Mouse (Mus musculus): ENCODE measurements around the gene Rasal2. TPM values are rescaled to one million over a fixed set of nuclear protein-coding genes. Genes with fewer than 3 reads are reported as not detected.

Gene Rasal2
- polyA plus RNA-seq, 1 experiment, result 6.1 TPM

DNA sequence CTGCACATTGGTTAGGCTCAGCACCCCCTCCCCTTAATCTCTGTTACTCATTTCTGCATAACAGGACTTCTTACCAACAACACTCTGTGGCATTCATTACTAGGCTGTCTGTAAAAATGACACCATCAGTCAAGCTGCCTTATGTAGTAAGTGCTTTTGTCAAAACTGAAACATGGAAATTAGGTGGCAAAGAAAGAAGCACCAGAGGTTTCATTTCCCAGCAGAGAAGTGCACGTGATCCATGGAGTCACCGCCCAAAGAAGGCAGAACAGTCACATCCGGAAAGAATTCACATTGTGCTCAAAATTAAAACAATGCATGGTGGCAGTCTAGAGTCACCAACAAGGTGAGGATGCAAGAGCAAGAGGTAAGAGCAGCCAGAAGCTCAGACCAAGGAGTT lies 271.4 kb downstream of the Rasal2 start:
- no peak for DNase-seq (ENCODE audit: low spot score)

DNA sequence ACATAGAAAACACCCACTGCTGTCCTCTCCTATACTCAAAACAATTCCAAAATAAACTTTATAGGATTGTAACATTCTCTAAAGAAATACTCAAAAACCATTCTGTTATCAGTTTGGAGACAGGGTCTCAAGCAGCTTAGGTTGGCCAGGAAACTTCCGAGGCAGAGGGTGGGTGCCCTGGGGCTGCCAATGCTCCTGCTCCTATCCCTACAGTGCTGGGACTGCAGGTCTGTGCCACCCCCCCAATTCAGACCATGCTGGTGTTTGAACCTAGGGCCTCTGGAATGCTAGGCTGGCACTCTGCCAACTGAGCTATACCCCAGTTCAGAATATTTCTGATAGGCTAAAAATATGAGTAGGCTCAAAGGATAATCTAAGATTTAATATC lies 274.5 kb downstream of the Rasal2 start:
- no peak for DNase-seq (ENCODE audit: low spot score)

DNA sequence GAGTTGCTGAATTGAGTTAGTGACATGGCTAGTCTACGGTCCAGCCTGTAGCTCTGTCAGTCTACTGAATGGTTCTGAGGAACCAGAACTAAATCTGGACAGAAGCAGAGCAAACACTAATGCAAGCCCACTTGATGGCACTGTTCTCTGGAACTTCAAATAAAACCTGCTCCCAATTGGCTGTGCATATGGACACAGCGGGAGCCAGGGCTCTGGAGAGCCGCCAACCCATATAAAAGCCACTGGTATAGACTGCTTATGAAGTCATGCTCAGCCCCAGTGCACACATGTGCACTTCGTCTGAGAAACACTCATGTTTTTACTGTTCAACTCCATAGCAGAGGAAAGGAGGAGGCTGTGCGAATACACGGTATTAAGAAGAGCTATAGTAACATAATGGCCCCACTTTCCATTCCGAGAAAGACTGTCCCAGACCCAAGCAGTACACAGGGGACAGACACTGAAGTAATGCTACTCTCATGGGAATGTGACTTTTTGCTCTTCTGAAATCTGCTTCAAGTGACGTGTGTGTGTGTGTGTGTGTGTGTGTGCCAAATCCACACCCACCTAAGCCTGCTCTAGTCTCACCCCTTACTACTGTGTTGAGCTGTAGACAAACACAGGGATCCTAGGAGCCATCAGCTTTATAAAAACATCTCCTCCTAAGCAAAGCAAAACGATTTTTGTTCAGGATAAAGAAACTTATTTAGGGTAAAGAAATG lies 275.1 kb downstream of the Rasal2 start:
- DNase-seq (ENCODE audit: low spot score), result no peak

DNA sequence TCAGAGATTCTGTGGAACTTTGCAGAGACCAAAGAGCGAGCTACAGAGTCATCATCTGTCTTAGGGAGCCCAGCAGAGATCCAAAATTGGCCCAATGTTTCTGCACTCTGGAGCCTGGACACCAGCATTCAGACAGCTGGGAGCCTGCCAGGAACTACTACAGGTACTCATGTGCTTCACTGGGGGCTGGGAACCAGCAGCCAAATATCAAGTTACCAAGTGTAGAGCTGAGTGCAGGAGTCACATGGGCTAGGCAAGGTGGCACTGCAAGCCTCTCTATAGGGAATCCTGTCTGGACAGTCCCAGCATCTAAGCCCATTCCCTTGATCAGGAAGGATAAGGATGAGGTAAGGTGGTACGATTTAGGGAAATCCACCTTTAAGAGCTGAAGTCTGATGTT lies 284.2 kb downstream of the Rasal2 start:
- no peak for DNase-seq (ENCODE audit: low spot score)

DNA sequence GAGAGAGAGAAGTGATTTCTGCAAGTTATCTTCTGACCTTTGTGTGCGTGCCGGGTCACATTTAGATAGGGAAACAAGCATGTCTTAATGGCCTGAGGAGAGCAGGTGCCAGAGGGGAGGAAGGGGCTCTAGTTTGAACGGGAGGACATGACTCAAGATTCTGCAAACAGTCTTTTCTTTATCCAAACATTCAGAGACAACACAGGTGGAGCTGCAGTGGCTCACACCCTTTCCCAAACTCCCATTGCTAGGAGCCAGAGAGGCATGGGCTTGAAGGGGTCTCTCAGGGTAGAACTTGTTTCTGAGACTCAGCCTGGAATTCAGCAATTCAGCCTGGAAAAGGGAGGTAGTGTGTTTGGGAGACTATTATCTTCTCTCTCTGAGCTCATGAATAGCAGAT lies 288.6 kb downstream of the Rasal2 start:
- no peak for DNase-seq (ENCODE audit: low spot score)

DNA sequence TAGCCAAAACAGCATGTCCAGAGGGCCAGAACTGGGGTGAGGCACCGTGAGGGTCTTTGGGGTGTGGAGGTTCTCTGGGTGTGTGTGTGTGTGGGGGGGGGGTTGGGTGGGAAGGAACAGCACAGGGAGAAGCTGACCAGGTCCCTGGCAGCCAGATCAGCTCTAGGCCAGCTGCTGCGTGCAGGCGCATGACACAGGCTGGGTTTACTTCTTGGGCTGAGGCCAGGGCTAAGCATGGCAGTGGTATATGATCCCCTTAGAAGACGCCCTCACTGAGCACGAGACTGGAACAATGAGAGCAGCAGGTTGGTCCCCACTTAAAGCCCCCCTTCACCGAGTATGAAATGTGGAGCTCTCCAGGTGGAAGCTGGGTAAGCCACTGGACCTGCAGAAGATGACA lies 293.2 kb downstream of the Rasal2 start:
- DNase-seq (ENCODE audit: low spot score), result no peak

DNA sequence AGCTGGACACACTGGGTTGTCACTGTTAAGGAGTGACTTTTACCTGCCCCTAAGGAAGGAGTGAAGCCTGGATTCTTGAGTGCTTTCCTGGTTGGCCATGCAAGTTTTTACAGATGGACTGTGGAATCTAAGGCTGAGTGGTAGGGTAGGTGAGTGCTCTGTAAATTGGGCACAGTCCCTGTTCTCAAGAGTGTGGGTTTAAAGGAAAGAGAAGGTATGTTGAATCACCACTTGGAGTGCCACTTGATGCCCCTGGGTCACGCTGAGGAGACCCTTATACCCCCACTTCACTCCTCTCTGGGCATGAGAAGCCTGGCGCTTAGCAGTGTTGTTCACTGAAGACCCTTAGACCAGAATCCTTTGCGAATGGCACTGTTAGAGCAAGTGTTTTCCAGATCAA lies 295.0 kb downstream of the Rasal2 start:
- DNase-seq (ENCODE audit: low spot score), result no peak

DNA sequence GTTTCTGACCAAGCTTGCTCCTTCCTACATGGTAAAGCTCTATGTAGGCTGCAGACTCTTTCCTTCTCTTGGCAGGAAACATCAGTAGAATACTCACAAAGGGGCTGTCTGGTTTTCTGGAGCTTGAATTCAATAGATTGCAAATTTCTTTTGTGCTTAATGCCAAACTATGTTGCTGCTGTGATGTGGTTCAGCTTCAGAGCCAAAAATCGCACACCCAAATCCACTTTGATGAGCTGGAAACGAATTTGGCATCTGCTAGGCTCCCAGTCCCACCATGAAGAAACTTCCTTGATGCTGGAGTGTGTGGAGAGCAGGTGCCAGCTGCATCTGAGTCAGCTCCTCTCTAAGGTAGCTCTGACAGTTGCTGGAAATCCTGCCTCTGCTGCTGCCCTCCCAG lies 297.9 kb downstream of the Rasal2 start:
- DNase-seq (ENCODE audit: low spot score), result no peak

DNA sequence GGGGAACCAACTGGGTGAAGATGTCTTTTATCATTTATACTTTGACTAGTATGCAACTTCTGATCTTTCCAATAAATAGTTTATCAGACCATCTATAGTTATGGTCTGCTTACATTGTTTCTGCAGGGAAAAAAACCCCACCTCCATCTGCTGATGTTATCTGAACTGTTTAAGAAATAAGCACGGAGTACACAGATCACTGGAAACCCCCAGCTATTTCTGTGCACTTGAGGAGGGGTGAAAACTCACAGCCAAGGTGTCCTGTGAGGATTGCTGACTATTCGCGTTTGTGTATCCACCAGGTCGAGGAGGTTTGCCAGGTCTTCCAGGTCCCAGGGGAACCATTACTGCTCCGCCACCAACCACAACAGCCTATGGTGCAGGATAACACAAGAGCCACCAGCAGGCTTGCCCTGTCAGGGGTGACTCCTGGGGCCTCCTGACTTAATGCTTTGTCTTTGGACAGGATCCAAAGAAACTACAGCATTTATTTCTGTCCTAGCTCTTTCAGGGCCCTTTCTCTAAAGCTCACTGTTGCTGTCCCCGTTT lies 302.0 kb downstream of the Rasal2 start:
- DNase-seq (ENCODE audit: low spot score), result no peak

DNA sequence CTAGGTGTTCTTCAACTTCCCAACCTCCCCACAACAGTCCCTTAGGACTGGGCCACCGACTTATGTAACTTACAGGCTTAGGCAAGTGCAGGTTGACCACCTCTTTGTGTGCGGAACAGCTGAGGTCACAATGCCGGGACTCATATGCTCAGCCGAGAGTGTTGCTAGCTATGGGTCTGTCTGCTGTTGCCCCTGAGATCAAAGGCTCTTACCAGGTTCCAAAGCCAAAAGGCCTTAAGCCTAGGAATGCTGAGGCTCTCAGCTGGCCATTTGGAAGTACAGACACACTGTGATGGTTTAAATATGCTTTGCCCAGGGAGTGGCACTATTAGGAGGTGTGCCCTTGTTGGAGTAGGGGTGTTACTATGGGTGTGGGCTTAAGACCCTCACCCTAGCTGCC lies 303.8 kb downstream of the Rasal2 start, which contains the start of gene Tex35:
TSS of gene Tex35 (minus strand) at position 101 of the 400 bp plus-strand sequence.
- no peak for DNase-seq (ENCODE audit: low spot score)

DNA sequence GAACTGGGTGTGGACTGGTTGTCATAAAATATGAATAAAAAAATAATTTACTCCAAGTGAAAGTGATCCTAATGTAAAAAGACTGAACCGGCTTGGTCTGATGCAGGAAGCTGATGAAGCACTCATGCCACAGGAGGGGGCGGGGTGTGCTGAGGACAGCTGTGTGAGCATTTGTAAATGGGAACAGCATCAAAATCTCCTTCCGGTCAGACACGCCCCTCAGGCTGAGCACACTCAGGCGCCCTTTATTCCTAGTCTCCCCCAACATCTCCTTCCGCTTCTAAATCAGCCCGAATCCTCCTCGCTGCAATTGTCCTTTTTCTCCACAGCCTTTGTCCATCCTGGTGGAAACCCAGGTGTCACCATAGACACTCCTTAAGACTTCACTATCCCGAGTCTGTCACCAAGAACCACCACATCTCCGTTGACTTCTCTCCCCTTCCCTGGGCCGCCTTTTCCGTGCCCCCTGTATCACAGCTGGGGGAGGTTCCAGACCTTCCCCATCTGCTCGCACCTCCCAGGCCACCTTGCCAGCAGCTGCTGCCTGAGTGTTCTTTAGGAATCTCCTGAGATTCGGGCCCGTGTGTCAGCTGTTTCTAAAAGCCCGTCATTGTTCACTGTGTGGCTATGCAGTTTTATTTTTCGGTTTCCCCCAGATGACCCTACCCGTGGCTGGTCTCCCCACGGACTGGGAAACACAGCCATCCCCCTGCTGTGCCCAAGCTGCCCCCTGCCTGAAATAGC lies 311.1 kb downstream of the Rasal2 start:
- DNase-seq (ENCODE audit: low spot score), result no peak

DNA sequence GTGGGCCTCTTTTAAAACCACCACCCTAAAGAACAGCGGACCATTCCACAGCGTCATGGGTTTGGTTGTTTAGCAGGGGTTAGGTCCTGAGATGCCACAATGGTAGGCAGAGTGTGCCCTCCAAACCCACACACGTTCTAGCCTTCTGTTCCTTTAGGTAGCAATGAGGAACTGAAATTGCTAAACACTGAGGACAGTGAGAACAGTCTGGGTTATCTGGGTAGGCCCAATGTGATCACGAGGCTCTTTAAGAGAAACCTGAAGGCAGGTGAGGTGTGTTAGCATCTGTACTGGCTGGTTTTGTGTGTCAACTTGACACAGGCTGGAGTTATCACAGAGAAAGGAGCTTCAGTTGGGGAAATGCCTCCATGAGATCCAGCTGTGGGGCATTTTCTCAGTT lies 316.9 kb downstream of the Rasal2 start:
- DNase-seq (ENCODE audit: low spot score), result no peak

DNA sequence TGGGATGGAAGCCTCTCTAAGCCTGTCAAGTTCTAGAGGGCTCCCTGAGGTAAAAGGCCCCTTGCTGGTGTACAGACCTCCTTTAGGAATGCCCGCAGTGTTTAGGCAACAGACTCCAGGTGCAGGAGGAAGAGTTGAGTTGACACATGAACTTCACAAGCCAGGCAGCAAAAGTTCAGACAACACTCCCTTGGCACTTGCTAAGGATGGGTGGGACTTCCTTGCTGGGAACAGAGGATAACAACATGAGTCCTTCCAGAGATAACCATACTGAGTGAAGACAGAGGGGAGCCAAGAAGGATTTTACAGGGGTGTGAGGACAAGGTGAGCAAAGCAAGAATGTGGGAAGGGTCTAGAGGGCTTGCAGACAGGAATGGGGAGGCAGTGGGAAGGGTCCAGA lies 319.8 kb downstream of the Rasal2 start:
- no peak for DNase-seq (ENCODE audit: low spot score)

DNA sequence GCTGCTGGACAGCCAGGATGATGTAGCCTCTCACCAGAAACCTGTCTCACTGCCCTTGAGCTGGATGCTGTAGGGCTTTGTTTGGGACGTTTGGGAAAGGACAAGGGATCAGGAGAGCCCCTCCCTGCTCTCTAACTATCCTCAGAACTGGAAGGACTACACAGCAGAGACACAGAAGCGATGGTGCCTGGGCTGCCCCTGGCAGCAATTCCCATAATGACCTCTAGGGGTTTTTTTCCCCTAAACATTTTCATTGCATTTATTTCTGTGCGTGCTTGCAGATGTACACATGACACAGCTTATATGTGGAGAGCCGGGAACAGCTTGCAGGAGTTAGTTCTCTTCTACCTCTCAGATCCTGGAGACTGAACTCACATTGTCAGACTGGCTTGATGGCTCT lies 320.3 kb downstream of the Rasal2 start:
- DNase-seq (ENCODE audit: low spot score), result no peak

DNA sequence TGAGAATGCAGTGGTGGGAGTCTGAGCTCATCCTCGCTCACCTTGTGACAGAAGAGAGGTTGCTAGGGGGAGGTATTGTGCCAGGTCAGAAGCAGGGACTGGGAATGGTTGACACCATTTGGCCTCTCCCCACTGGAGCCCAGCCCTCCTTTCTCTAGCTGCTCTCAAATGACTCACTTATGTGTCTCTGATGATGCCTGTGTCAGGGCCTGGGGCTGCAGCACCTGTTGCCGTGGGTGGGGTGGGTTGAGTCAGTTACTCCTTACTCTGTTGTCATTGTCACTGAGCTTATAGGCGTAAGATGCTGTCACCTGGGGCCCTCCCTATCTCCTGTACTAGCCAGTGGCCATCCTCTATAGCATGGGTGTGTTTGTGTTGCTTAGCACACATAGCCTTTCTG lies 321.6 kb downstream of the Rasal2 start:
- DNase-seq (ENCODE audit: low spot score), result no peak

DNA sequence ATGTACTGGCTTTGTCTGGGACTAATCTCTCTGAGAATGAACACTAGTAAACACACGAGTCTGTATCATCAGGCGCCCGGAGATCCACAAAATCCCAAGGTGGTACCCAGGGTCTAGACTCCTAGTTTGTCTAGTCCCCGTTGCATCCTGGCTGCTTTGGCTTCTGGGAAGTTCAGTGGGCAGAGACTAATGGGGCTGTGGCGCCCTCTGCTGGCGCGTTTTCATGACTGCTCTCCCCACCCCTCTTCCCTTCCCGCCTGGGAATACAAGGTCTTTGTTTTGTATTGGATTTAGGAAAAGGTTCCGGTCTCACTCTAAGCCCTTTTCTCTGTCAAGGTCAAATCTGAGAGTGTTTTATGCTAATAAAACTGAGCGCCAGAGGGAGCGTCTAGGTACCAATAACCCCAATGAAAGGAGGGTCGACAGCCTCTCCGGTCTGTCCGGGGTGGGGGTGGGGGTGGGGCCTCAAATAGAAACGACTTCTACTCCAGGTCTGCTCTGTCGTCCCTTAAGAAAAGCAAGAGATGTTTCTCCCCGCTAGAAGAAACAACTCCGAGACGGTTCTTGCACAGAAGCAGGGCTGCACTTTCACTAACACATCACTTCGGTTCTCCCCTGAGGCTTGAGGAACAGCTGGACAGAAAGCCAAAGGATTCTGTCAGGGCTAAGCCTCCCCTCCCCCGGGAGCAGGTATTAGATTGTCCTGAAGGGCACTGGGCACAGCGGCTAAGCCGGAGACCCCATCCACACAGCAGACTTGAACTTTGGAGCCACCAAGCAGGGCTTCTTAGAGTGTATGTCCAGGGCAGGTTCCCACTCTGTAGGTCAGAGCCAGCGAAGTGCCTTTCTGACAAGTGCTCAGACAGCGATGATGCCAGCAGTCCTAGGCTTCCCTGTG lies 326.0 kb downstream of the Rasal2 start:
- no peak for DNase-seq (ENCODE audit: low spot score)

Other genes with a start within 250 kb of the Rasal2 start
- gene Cryzl2, start 46.0 kb upstream of the Rasal2 start, polyA plus RNA-seq (2012; rRNA removed), result 27.7 and 29.0 TPM in 2 replicates
- gene Sec16b, start 94.1 kb upstream of the Rasal2 start, polyA plus RNA-seq (2012; rRNA removed), result 7.1 and 9.2 TPM in 2 replicates